Mouse (Mus musculus) liver, embryonic 15.5 days (tissue): ENCODE measurements around the gene Mrgpra2a. TPM values are rescaled to one million over a fixed set of nuclear protein-coding genes. Genes with fewer than 3 reads are reported as not detected.

Experiments used
- polyA plus RNA-seq: library from polyadenylated mRNA; unstranded; fragments of >200 nt; fragmentation: Nextera tagmentation; extraction: Ambion mirVana; gene quantifications from 2 replicates; pipeline ENCODE4 v1.2.1, GENCODE M21; 2015

Mrgpra2a gene
- polyA plus RNA-seq, 1 experiment from 2014 or later, result 0.43 TPM

Other genes with a start within 250 kb of the Mrgpra2a start
- gene Mrgpra6, start 247.2 kb downstream of the Mrgpra2a start, polyA plus RNA-seq, result not detected in 2 replicates
- gene Mrgpra9, start 199.3 kb downstream of the Mrgpra2a start, polyA plus RNA-seq, result not detected in 2 replicates
- gene Mrgpra1, start 97.9 kb downstream of the Mrgpra2a start, polyA plus RNA-seq, result not detected in 2 replicates
- gene Mrgpra2b, start 76.7 kb upstream of the Mrgpra2a start, polyA plus RNA-seq, result 2.3 and 2.5 TPM in 2 replicates
- gene Mrgpra3, start 149.2 kb upstream of the Mrgpra2a start, polyA plus RNA-seq, result not detected in 2 replicates